Mouse (Mus musculus): ENCODE measurements around the gene Gm20532. TPM values are rescaled to one million over a fixed set of nuclear protein-coding genes. Genes with fewer than 3 reads are reported as not detected.
A peak's percentile ranks its signal among the peaks of the same experiment; 100 is the strongest.

Gene Gm20532
- polyA plus RNA-seq, 1 experiment from 2014 or later: not detected

GRCm38 (mm10) chr2:26600664-26601063, 14.2 kb downstream of the Gm20532 start:
- Histone ChIP-seq H3K4me1 (replicated peaks) (peaks cover 17% of the 10 kb centered on the region), H3K9me3 (no peaks in the 10 kb centered on the region), H3K9ac (no peak overlapping the region), H3K4me3 (no peak overlapping the region), H3K27ac (replicated peaks) (no peak overlapping the region), H3K4me2 (no peak overlapping the region), H3K36me3 (no peaks in the 10 kb centered on the region), H3K27me3 (peaks cover 41% of the 10 kb centered on the region)
- no peak for ATAC-seq (ENCODE audit: low read depth)
- WGBS: 86% methylated on average over 2 of the region's 2 CpGs

- H3K4me3 ChIP-seq: no peak overlapping the region
- peaks cover 49% of the 10 kb centered on the region for H3K27me3 ChIP-seq
- H3K4me1 ChIP-seq (replicated peaks): peaks cover 18% of the 10 kb centered on the region
- H3K27ac ChIP-seq (replicated peaks): no peak overlapping the region
- no peaks in the 10 kb centered on the region for H3K9me3 ChIP-seq
- WGBS: 79% methylated on average over 1 of the region's 1 CpGs
- H3K4me2 ChIP-seq: no peak overlapping the region
- ATAC-seq (ENCODE audit: low read depth): no peak
- H3K36me3 ChIP-seq: no peaks in the 10 kb centered on the region
- H3K9ac ChIP-seq: no peak overlapping the region
These were observed 15.2 kb downstream of the Gm20532 start for GRCm38 (mm10) chr2:26601595-26601994.

- Histone ChIP-seq H3K9ac (no peak overlapping the region; the same call in 1 of the 2 replicates), H3K4me2 (no peak overlapping the region), H3K27me3 (peaks cover 55% of the 10 kb centered on the region), H3K9me3 (no peaks in the 10 kb centered on the region), H3K4me1 (replicated peaks) (peaks cover 29% of the 10 kb centered on the region), H3K4me3 (no peak overlapping the region), H3K27ac (replicated peaks) (no peak overlapping the region), H3K36me3 (no peaks in the 10 kb centered on the region)
- no peak for ATAC-seq (ENCODE audit: low read depth)
- WGBS: 80% methylated on average over 5 of the region's 5 CpGs
These were observed 16.2 kb downstream of the Gm20532 start for GRCm38 (mm10) chr2:26602631-26603030.

GRCm38 (mm10) chr2:26603159-26603558, 16.7 kb downstream of the Gm20532 start:
- peak overlapping the region; percentile 70 for H3K9ac ChIP-seq
- H3K27ac ChIP-seq (replicated peaks): no peak overlapping the region
- peaks cover 29% of the 10 kb centered on the region for H3K4me1 ChIP-seq (replicated peaks)
- peak overlapping the region; percentile 69 for H3K4me2 ChIP-seq
- no peak for ATAC-seq (ENCODE audit: low read depth)
- peak overlapping the region; percentile 47 for H3K4me3 ChIP-seq
- no peaks in the 10 kb centered on the region for H3K36me3 ChIP-seq
- 15% methylated on average over 6 of the region's 6 CpGs for WGBS
- H3K9me3 ChIP-seq: no peaks in the 10 kb centered on the region
- H3K27me3 ChIP-seq: peaks cover 55% of the 10 kb centered on the region

- peak; percentile 60; the same call in 1 of the 2 replicates for ATAC-seq (ENCODE audit: low read depth)
- Histone ChIP-seq H3K4me1 (replicated peaks) (peaks cover 29% of the 10 kb centered on the region), H3K4me2 (peak within 1 kb of the TSS; percentile 69), H3K36me3 (no peaks in the 10 kb centered on the region), H3K9ac (peak within 1 kb of the TSS; percentile 70), H3K9me3 (no peaks in the 10 kb centered on the region), H3K27me3 (peaks cover 55% of the 10 kb centered on the region), H3K27ac (replicated peaks) (no peak within 1 kb of the TSS), H3K4me3 (peak within 1 kb of the TSS; percentile 47)
- under 1% methylated on average over 90 of the region's 103 CpGs for WGBS
These were observed 17.6 kb downstream of the Gm20532 start, which contains the start of gene Agpat2 for GRCm38 (mm10) chr2:26603720-26604671. Agpat2 (minus strand) TSS chr2:26604417.

GRCm38 (mm10) chr2:26605331-26605730, 18.9 kb downstream of the Gm20532 start:
- no peak overlapping the region for H3K4me3 ChIP-seq
- peaks cover 55% of the 10 kb centered on the region for H3K27me3 ChIP-seq
- H3K9ac ChIP-seq: no peak overlapping the region
- no peaks in the 10 kb centered on the region for H3K9me3 ChIP-seq
- no peak for ATAC-seq (ENCODE audit: low read depth)
- H3K4me2 ChIP-seq: no peak overlapping the region
- WGBS: 82% methylated on average over 8 of the region's 8 CpGs
- H3K4me1 ChIP-seq (replicated peaks): peaks cover 29% of the 10 kb centered on the region
- no peaks in the 10 kb centered on the region for H3K36me3 ChIP-seq
- no peak overlapping the region for H3K27ac ChIP-seq (replicated peaks)

- Histone ChIP-seq H3K27me3 (peaks cover 55% of the 10 kb centered on the region), H3K9me3 (no peaks in the 10 kb centered on the region)
These were observed 20.1 kb downstream of the Gm20532 start for GRCm38 (mm10) chr2:26606579-26606978.

GRCm38 (mm10) chr2:26607056-26607910, 20.8 kb downstream of the Gm20532 start:
- no peak for ATAC-seq (ENCODE audit: low read depth)
- WGBS: 57% methylated on average over 6 of the region's 6 CpGs

More at GRCm38 (mm10) chr2:26606579-26606978, 20.1 kb downstream of the Gm20532 start:
- no peak overlapping the region for H3K4me3 ChIP-seq
- WGBS: 73% methylated on average over 3 of the region's 3 CpGs
- no peak overlapping the region for H3K4me2 ChIP-seq
- H3K27ac ChIP-seq (replicated peaks): peak overlapping the region; percentile 38; the same call in 1 of the 2 replicates
- no peak for ATAC-seq (ENCODE audit: low read depth)
- no peaks in the 10 kb centered on the region for H3K36me3 ChIP-seq
- peaks cover 29% of the 10 kb centered on the region for H3K4me1 ChIP-seq (replicated peaks)
- H3K9ac ChIP-seq: no peak overlapping the region

GRCm38 (mm10) chr2:26608781-26609180, 22.3 kb downstream of the Gm20532 start:
- no peaks in the 10 kb centered on the region for H3K36me3 ChIP-seq
- no peak overlapping the region for H3K27ac ChIP-seq (replicated peaks)
- ATAC-seq (ENCODE audit: low read depth): no peak
- H3K4me2 ChIP-seq: no peak overlapping the region
- peaks cover 21% of the 10 kb centered on the region for H3K4me1 ChIP-seq (replicated peaks)
- H3K9ac ChIP-seq: no peak overlapping the region
- H3K27me3 ChIP-seq: peaks cover 33% of the 10 kb centered on the region
- H3K4me3 ChIP-seq: no peak overlapping the region
- no peaks in the 10 kb centered on the region for H3K9me3 ChIP-seq

More at GRCm38 (mm10) chr2:26607056-26607910, 20.8 kb downstream of the Gm20532 start:
- peaks cover 29% of the 10 kb centered on the region for H3K4me1 ChIP-seq (replicated peaks)
- no peaks in the 10 kb centered on the region for H3K9me3 ChIP-seq
- H3K27ac ChIP-seq (replicated peaks): peak overlapping the region; percentile 38; the same call in 1 of the 2 replicates
- no peak overlapping the region for H3K4me2 ChIP-seq
- no peak overlapping the region for H3K4me3 ChIP-seq
- H3K36me3 ChIP-seq: no peaks in the 10 kb centered on the region
- no peak overlapping the region for H3K9ac ChIP-seq
- peaks cover 48% of the 10 kb centered on the region for H3K27me3 ChIP-seq

- Histone ChIP-seq H3K4me2 (no peak overlapping the region), H3K27ac (replicated peaks) (no peak overlapping the region)
- no peak for ATAC-seq (ENCODE audit: low read depth)
These were observed 22.8 kb downstream of the Gm20532 start for GRCm38 (mm10) chr2:26609261-26609661.

GRCm38 (mm10) chr2:26610526-26610925, 24.1 kb downstream of the Gm20532 start:
- H3K4me3 ChIP-seq: no peak overlapping the region
- ATAC-seq (ENCODE audit: low read depth): no peak
- H3K9ac ChIP-seq: no peak overlapping the region
- H3K4me1 ChIP-seq (replicated peaks): peaks cover 13% of the 10 kb centered on the region
- peaks cover 16% of the 10 kb centered on the region for H3K27me3 ChIP-seq
- H3K4me2 ChIP-seq: no peak overlapping the region
- WGBS: 67% methylated on average over 3 of the region's 3 CpGs
- H3K36me3 ChIP-seq: no peaks in the 10 kb centered on the region
- no peaks in the 10 kb centered on the region for H3K9me3 ChIP-seq
- no peak overlapping the region for H3K27ac ChIP-seq (replicated peaks)

More at GRCm38 (mm10) chr2:26609261-26609661, 22.8 kb downstream of the Gm20532 start:
- H3K4me3 ChIP-seq: no peak overlapping the region
- peaks cover 28% of the 10 kb centered on the region for H3K27me3 ChIP-seq
- H3K9me3 ChIP-seq: no peaks in the 10 kb centered on the region
- no peak overlapping the region for H3K9ac ChIP-seq
- H3K36me3 ChIP-seq: no peaks in the 10 kb centered on the region
- H3K4me1 ChIP-seq (replicated peaks): peaks cover 17% of the 10 kb centered on the region

- no peaks in the 10 kb centered on the region for H3K9me3 ChIP-seq
- H3K4me3 ChIP-seq: no peak overlapping the region
- peaks cover 13% of the 10 kb centered on the region for H3K4me1 ChIP-seq (replicated peaks)
- peaks cover 12% of the 10 kb centered on the region for H3K27me3 ChIP-seq
- H3K27ac ChIP-seq (replicated peaks): no peak overlapping the region
- no peak overlapping the region for H3K4me2 ChIP-seq
- no peaks in the 10 kb centered on the region for H3K36me3 ChIP-seq
- H3K9ac ChIP-seq: no peak overlapping the region
- no peak for ATAC-seq (ENCODE audit: low read depth)
These were observed 24.6 kb downstream of the Gm20532 start for GRCm38 (mm10) chr2:26611054-26611453.

All from neural tube, embryonic 13.5 days (tissue).